Mouse (Mus musculus) heart, postnatal 14 days (tissue): ENCODE measurements around the gene Bbs10. TPM values are rescaled to one million over a fixed set of nuclear protein-coding genes. Genes with fewer than 3 reads are reported as not detected.

Source experiments
- DNase-seq, 2 experiments: peaks; one replicate each; pipeline ENCODE4 v3.0.0; 2021 to 2022
- intact Hi-C: fragments of 180-260 bp; cut with DNase I; formaldehyde crosslinking; loops from one replicate; pipeline ENCODE4 v1.15.1; 2025
- long read RNA-seq, 2 experiments: library from polyadenylated mRNA; stranded (forward); transcript quantifications; one replicate each; pipeline ENCODE4 v2.0.0; 2021
- total RNA-seq, 2 experiments: library from RNA; stranded (reverse); gene quantifications; 2 replicates each; pipeline ENCODE4 v1.2.3; 2021

Gene Bbs10
- 1 to 10 TPM; 3.1 to 3.2 TPM for total RNA-seq
- long read RNA-seq, experiment 1, partial matches to known transcripts, result 0 of 3 reads
- long read RNA-seq, experiment 1, other reads (novel, unspliced or antisense), result 0 of 3 reads
- long read RNA-seq, experiment 2, partial matches to known transcripts, result 0 of 3 reads
- long read RNA-seq, experiment 2, other reads (novel, unspliced or antisense), result 0 of 3 reads

DNA sequence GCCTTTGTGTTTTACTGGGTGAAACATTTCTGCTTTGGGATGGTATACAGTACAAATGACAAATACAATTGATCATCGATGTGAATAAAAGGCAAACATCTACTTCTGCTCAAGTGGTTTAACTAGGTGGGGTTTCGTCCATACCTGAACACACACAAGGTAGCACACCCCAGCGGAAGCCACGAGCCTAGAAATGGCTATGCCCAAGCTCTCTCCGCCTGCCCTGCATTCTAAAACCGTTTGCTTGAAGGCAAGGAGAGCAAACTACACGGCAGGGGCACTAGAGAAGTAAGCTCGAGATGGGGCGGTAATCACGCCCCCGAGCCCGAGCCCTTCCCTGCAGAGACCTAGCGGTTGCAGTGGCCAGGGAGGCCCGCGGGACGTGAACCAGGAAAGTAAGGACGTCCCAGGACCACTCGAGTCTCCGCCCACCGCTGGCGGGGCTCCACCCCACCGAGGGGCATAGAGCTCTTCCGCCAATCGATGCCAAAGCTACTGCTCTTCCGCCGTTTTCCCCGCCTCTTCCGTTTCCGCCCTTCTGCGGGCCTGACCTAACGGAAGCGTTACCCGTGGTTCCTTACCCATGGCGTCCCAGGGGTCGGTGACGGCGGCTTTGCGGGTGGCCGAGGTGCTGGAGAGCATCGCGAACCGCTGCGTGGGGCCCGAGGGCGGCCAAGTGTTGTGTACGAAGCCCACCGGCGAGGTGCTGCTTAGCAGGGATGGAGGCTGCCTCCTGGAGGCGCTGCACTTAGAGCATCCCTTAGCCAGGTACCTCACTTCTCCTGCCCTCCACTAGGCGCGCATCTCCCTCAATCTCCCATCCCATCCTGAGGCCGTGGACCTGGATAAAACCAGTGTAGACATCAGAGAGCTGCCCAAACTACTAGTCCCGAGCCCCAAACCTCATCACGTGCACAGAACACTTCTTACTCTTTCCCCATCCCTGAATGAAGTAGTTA lies at the start of gene Bbs10:
Gene Bbs10 (plus strand): TSS at position 540 of the 959 bp plus-strand sequence.
- intact Hi-C loops, result loop anchor here (5.0 to 10.0 kb wide), 3 partner anchors 174 to 659 kb away; partner anchors contain the start of gene Nap1l1
- DNase-seq, result peak; percentile 97 to 99

DNA sequence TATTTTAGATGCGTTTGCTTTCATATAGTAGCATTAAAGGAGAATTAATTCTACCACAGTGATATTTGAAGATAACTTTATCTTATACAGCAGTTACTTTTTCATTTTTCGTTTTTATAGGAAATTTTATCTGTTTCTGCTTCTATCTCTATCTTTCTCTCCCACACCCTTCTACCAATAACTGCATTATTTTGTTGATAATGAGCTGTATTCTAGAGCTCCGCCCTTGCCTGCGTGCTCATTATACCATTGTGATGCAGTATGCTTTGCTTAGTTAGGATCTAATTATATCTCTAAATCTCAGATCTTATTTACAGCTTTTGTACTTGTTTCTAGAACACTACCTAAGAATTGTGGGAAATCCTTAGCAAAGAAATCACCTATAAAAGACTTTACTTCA lies 48.3 kb upstream of the Bbs10 start:
- intact Hi-C loops, result no loop called here
- DNase-seq, result no peak

GRCm38 (mm10) chr10:111251666-111252065 lies 46.8 kb upstream of the Bbs10 start:
- intact Hi-C loops, result no loop called here
- no peak for DNase-seq

DNA sequence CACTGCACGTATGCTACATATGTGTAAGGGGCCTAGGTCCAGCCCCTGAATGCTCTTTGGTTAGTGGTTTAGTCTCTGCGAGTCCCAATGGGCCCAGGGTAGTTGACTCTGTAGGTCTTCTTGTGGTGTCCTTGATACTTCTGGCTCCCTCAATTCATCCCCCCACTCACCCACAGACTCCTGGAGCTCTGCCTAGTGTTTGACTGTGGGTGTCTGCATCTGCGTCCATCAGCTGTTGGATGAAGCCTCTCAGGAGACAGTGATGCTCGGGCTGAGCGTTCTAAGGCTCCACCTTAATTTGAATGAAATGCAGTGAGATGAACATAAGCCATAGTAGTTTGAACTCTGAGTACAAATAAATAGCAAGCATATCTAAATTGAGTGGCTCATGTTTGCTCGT lies 43.3 kb upstream of the Bbs10 start:
- intact Hi-C loops, result no loop called here
- DNase-seq, result no peak

GRCm38 (mm10) chr10:111256156-111256555 lies 42.3 kb upstream of the Bbs10 start:
- intact Hi-C loops, result no loop called here
- DNase-seq, result no peak

DNA sequence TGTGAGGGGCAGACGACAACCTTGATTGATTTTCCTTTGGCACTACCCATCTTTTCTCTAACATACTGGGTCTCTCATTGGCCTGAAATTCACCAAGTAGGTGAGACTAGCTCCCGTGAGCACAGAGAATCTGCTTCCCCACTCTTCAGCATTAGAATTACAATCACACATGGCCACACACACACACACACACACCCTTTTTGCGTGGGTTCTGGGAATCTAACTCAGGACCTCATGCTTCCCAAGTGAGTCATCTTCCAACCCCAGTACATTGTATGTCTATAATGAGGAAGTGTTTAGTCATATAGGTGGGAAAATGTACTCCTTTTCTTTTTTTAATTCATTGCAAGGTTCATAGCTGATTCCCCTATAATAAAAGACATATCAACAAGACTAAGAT lies 41.1 kb upstream of the Bbs10 start:
- intact Hi-C loops, result no loop called here
- DNase-seq, result no peak

DNA sequence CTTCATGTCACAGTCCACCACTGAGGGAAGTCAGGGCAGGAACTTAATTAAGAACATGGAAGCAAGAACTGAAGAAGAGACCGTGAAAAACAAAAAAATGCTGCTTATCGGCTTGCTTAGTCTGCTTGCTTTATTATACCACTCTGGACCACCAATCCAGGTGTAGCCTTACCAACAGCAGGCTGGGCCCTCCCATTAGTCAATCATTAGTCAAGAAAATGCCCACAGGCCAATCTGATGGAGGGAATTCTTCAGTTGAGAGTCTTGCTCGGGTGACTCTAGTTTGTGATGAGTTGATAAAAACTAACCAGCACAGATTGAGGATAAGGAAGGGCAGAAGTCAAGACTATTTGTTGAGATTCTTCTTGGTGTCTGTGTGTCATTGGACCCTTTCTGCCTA lies 40.2 kb upstream of the Bbs10 start:
- intact Hi-C loops, result no loop called here
- no peak for DNase-seq

- intact Hi-C loops, result loop anchor here (5.0 kb wide), 1 partner anchor 44 kb away; no protein-coding TSS in a partner anchor
- peak; percentile 16 to 21 for DNase-seq
Measured at GRCm38 (mm10) chr10:111271687-111272086, 26.8 kb upstream of the Bbs10 start.

GRCm38 (mm10) chr10:111272905-111273304 lies 25.6 kb upstream of the Bbs10 start:
- no peak for DNase-seq

GRCm38 (mm10) chr10:111273463-111274088 lies 24.9 kb upstream of the Bbs10 start:
- no peak for DNase-seq

More at GRCm38 (mm10) chr10:111272905-111273304, 25.6 kb upstream of the Bbs10 start:
- intact Hi-C loops, result loop anchor here (5.0 kb wide), 1 partner anchor 46 kb away; no protein-coding TSS in a partner anchor

GRCm38 (mm10) chr10:111275822-111276221 lies 22.7 kb upstream of the Bbs10 start:
- no peak for DNase-seq
- intact Hi-C loops, result no loop called here

More at GRCm38 (mm10) chr10:111273463-111274088, 24.9 kb upstream of the Bbs10 start:
- intact Hi-C loops, result loop anchor here (5.0 kb wide), 1 partner anchor 46 kb away; no protein-coding TSS in a partner anchor

DNA sequence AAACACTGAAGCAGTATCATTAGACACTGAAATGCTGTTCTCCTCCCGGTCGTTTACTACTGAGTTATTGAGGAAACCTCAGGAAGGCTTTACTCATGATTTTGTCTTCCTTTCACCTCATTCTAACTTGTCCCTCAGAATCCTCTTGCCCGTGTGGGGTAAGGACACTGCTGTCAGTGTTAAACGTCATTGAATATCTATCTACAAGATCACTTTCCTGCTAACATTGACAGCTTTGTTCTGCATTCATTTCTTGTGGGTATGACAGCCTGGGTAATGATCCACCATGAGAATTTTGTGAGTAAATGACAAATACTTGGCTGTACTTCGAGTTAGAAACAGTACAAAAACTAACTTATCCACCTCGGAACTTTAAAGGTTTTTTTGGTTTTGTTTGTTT lies 848 bp upstream of the Bbs10 start:
- no peak for DNase-seq
- intact Hi-C loops, result loop anchor here (5.0 to 10.0 kb wide), 3 partner anchors 175 to 660 kb away; partner anchors contain the start of gene Nap1l1

GRCm38 (mm10) chr10:111299591-111299990 lies 1.1 kb downstream of the Bbs10 start:
- DNase-seq, result no peak

DNA sequence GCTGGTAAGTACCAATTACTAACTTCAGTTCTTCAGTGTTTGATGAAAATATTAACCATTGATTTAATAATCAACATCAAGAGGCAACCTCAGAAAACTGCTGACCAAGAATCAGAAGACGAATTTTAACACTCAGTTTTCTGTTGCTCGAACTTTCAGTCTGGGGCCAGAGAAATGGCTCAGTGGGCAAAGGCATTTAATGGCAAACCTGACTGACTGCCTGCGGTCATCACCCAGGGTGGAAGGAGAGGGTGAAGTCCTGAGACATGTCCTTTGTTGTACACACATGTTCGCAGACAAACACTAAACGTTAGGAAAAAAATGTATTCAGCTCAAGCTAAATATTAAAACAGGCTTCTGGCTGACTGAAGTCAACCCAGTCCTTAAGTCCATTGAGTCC lies 2.6 kb downstream of the Bbs10 start:
- intact Hi-C loops, result no loop called here
- DNase-seq, result no peak

More at GRCm38 (mm10) chr10:111299591-111299990, 1.1 kb downstream of the Bbs10 start:
- intact Hi-C loops, result loop anchor here (5.0 to 10.0 kb wide), 3 partner anchors 173 to 658 kb away; partner anchors contain the start of gene Nap1l1

DNA sequence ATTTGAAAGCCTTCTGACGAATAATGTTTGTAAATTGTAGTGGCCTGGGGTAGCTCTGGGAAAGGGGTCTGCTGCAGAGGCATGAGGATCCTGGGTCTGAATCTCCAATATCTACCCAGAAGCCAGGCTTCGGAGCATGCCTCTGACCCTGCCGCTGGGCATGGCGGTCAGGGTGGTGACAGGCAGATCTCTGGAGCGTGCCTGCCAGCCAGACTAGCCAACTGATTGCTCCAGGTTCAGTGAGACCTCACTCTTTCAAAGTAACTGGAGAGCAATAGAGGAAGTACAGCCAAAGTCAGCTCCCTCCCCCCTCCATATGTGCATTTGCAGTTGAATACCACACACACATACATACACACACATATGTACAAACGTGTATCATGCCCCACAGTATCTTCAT lies 4.0 kb downstream of the Bbs10 start:
- no peak for DNase-seq
- intact Hi-C loops, result no loop called here

GRCm38 (mm10) chr10:111308850-111309501 lies 10.5 kb downstream of the Bbs10 start:
- intact Hi-C loops, result no loop called here
- DNase-seq, result no peak

DNA sequence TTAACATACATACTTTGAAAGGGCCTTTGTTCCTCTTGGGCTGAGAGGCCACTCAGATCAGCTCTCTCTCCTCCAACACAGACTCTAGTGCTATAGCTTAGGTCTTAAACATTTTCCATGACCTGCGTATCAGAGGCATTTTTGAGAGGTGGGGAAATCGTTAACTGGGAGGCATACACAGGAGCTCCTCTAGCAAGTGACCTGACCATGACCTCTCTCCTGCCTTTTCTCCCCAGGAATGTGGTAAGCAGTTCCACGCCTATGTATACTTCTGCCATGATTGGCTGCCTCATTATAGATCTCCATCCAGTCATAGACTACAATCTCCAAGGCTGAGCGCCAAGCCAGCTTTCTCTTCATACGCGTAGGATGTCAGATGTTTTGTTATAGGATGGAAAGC lies 14.8 kb downstream of the Bbs10 start:
- no peak for DNase-seq
- intact Hi-C loops, result no loop called here

DNA sequence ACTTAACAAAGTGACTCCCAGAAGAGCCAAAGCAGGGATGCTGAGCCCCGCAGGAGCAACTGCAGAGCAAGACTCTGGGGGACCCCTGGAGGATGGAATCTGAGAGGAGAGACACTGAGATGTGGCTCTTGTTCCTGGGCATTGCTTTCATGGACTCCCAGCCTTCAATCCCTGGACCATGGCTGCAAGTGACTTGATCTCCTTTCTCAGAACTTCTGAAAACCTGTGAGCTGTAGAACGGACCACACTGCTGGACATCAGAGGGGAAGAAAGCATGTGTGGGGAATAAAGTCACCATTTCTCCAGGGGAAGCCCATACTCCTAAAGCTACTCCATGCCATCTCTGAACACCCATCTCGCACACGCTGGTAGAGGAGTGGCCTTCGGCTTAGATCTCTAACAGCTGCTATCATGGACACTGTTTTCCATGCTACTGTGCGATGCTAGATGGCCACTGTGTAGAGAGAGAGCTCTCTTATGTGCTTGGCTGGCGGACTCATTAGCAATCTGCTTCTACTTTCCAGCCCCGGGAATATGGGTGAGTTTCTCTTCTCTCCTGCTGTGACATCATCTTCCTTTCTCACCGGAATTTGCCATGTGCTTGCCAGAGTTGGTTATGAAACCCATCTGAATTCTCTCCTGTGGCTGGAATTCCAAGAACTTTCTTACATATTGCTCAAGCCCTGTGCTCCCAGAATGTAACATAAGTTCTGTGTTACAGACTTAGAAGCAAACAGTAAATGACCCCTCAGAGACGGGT lies 16.3 kb downstream of the Bbs10 start:
- intact Hi-C loops, result no loop called here
- DNase-seq, result no peak

DNA sequence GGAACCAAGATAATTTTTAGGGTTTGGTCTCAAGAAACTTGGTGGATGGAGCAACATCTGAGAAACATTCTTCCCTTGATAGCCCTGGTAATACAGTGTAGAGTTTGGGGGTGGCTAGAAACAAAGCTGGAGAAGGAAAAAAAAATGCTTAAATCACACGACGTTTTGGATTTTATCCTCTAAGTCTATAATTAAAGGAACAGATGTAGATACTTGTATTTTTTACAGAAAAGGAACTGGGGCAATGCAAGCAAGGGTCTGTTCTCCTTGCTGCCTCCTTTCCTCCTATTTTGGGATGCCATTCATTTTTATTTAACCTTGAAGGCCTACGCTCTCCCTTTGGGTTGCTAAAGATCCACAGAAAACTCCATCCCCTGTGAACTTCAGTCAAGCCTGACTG lies 17.5 kb downstream of the Bbs10 start:
- intact Hi-C loops, result no loop called here
- DNase-seq, result no peak
